Mouse (Mus musculus) cerebellum, adult 11 months (tissue): ENCODE data around the gene Tmem200a.
"Not testable (repeated sequence)": the region's sequence is repeated elsewhere in the genome, so short reads cannot be mapped to it uniquely, and the experiment has no call there.

Experiments used
- DNase-seq: peaks from one replicate; pipeline ENCODE4 v3.0.0; 2022

Gene Tmem200a

GRCm38 (mm10) chr10:25962863-25963262 lies 116.0 kb downstream of the Tmem200a start:
- DNase-seq, result no peak

GRCm38 (mm10) chr10:25961066-25961465 lies 117.8 kb downstream of the Tmem200a start:
- DNase-seq, result no peak

DNA sequence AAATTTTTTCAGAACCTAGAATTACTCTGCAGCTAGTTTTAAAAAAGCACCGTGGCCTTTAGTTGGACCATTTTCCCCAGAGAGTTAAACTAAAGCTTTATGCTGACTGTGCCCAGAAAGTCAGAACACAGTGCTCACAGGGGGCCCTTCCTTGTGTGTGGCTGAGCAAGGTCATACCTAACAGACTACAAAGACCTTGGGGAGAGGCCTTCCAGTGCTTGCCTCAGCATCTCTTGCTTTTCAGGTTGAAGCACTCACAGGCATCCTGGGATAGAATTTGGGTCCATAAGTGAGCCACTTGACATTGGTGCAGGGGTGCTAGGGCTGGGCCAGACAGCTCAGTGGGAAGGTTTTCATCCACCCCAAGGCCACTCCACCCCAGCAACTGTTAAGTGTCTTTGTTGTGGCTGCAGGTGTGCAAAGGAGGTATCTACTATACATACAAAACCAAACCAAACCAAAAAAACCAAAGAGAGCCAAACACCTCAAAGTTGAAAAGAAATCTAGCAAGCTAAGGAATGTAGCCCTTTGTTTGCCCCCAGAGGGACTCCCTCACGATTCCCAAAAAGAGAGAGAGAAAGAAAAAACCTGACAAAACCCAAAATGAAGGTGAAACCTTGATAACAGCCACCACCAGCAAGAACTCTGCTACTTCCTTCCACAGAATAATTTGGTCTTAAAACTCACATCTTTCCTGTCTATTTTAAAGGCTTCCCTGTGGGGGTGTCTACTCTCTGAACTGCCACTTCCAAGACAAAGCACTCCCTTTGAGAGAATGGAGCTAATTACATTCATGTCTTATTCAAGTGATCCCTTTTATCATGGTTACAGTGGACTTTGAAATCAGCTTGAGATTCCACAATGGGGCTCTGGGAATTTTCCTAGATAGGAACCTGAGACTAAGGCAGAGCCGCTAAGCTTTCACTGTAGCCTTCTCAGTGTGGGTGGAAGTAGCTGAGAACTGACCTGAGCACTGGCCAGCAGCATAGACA lies 119.8 kb downstream of the Tmem200a start:
- no peak for DNase-seq

DNA sequence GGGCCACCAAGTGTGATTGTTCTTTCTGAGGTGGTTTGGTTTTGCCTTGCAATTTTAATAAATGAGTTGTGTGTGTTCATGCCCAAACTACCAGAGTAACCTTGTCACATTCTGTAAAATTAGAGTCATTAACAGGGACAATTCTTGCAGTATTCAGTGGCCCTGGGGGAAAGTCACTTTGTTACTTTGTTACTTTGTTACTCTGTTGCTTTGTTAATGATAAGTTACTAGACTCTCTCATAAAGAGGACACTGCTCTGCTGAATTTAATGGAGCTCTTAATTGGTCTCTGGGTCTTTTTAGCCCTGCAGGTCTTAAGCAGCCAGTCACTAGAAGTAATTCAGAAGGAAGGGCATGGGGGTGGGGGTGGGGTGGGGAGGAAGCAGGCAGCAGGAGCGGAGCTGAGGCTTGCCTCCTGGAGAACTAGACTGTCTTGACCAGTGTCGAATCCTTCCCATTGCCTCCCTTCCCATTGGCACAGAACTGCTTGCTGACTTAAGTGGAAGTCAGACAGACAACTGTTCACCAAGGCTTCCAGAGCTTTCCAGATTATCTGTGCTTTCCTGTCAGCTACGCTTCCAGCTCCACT lies 124.1 kb downstream of the Tmem200a start:
- no peak for DNase-seq

- no peak for DNase-seq
Measured at GRCm38 (mm10) chr10:25952838-25953237, 126.0 kb downstream of the Tmem200a start.

- no peak for DNase-seq
Measured at GRCm38 (mm10) chr10:25952150-25952549, 126.7 kb downstream of the Tmem200a start.

DNA sequence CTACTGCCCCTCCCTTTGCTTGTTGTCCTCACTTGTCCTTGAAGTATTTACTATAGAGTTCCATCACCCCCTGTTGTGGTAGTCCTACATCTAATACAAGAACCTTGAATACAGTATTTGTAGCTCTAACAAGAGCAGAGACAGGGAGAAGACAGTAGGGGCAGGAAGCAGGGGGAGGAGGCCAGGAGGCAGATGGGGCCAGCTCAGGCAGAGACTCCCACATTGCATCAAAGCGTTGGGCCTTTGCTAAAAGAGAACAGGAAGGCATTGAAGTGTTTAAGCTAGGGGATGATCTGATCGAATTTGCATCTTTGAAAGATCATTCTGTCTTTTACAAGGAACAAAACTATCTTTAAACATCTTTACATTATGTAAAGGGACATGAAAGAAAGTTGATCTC lies 133.0 kb downstream of the Tmem200a start:
- no peak for DNase-seq

DNA sequence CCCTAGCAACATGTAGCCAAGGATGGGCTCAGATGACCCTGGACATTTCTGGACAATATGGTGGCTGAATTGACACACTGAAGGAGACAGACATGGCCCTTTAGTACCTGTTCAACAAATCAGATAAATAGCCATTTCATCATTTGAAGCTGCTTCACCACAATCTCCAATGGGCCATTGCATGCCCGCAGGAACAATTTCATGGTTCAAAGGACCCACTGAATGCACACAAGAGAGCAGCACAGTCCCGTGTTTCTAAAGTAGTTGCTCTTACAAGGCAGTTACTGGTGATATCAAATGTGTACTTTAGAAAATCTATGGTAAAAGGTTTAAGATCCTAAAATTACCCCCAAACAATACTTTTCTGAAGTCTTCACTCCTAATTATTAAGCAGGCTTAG lies 134.2 kb downstream of the Tmem200a start:
- no peak for DNase-seq

DNA sequence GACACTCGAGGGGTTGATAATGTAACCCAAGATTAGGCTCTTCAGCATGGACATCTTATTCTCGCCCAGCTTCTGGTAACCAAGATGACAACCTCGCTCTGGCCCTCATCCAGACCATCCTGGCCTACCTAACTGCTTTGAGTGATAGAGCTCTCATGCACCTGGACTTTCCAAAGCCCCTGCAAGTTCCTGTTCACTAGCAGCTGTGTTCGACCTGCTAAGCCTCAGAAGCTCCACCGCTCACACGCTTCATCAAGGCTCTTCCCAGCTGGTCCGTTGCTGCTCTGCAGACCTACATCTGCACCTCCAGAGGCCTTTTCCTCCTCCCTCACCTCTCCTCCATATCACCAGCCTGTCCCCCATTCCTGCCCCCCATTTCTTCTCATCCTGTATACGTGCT lies 147.1 kb downstream of the Tmem200a start:
- DNase-seq, result no peak

DNA sequence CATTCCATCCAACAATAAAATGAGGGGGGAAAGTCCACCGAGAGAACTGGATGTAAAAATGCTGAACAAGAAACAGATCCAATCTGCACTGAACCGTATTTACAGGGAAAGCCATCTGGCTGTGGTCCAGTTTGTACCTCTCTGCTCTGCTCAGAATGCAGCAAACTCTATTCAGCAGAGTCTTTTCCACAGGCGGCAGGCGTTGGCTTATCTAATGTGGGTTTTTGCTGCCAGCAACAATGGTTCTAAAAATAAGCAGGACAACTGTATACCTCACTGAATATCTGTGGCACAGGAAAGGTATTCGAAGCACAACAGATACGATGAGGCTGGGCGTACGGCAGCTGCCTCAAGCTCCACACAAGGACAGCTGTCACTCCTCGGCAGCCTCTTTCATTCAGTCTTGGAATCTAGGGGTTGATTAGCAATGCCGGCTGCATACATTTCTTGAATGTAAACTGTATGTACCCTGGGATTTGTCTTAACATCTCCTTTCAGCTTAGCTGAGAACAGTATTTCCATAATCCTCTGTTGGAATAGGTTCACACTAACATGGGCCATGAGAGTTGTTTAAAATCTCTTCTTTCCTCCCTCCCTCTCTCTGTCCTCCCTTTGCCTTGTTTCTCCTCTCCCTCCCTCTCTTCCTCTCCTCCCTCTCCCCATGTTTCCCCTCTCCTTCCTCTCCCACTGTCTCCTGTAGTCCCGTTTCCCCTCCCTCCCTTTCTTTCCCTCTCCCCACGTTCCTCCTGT lies 149.3 kb downstream of the Tmem200a start:
- no peak for DNase-seq

DNA sequence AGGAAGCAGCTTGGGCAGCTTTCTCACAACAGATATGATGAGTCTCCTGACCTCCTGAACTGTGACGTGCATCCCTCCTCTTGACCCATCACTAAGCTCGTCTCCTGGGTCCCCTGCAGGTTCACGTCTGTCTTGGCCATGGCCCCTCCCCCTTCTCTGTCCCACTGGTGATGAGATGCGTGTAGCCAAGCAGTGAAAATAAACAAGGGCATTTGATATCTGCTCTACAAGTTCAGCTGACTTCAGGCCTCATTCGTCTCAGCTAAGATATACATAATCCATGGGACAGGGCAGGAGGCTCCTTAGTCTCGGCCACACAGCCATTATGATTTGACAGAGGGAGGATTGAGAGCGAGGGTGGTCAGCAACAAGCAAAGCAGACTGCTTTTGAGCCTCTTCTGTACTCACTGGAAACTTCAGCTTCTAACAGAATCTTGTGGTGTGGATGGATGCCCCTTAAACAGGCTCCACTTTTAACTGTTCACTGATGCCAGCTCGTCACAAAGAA lies 149.9 kb downstream of the Tmem200a start:
- DNase-seq, result no peak

DNA sequence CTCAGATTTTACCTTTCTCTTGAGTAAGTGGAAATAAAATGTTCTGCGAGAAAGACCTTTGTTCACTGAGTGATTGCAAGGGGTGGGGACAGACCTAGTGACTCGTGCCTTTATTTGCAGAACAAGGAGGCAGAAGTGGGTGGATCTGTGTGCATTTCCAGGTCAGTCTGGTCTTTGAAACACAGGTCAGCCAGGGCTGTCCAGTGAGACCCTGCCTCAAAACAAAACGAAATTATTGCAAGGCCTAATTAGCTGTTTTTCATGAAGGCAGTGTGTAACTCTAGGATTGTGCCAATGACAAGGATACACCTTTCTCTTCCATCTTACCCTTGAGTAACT lies 150.4 kb downstream of the Tmem200a start:
- DNase-seq, result no peak

GRCm38 (mm10) chr10:25927553-25928447 lies 151.1 kb downstream of the Tmem200a start:
- DNase-seq, result no peak

DNA sequence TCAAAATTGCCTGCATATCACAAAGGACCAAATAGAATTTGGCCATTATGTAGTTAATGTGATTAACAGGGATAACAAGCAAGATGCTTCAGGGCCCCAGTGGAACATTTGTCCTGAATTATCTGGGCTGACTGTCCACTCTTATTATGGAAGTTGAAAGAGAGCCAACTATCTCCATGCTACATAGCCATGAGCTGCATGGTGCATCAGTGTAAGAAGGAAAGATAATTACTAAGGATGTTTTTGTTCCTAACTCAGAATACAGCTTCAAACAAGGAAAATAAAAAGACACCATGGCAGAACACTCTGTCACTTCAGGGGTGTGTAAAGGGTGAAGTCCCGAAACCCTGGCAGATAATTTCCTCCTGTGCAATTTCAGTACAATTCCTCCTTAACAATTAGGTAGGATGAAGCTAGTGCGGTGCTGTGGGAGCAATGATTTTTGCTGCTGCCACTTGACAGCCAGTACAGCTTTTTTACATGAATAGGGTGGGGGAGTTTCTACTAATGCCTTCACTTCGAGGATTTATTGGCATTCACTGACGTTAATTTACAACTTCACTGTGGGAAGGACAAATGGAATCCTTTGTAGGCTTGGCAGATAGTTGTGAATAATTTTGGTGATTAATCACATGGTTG lies 158.1 kb downstream of the Tmem200a start:
- DNase-seq, result no peak

GRCm38 (mm10) chr10:25918103-25918502 lies 160.7 kb downstream of the Tmem200a start:
- no peak for DNase-seq

DNA sequence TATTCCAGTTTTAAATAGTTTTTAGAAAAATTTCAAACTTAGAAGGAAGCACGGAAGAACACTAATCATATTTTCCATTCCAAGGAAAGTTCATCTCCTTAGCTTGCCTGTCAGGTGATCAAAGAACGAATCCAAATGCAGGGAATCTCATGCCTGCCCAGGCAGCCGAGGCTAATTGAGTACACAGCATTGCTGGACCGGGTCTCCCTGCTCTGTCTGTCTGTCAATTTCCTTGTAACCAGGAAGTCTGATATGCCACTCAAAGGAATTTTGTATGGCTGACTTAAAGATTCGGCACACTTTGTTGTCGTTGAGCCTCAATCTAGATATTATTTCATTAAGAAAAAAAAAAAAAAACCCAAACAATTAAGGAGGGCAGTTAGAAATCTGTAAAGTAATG lies 168.6 kb downstream of the Tmem200a start:
- no peak for DNase-seq

- no peak for DNase-seq
Measured at GRCm38 (mm10) chr10:25908027-25909012, 170.5 kb downstream of the Tmem200a start.

- DNase-seq, result not testable (repeated sequence)
Measured at GRCm38 (mm10) chr10:25894126-25894525, 184.7 kb downstream of the Tmem200a start.

- DNase-seq, result no peak
Measured at GRCm38 (mm10) chr10:25887225-25887624, 191.6 kb downstream of the Tmem200a start.

DNA sequence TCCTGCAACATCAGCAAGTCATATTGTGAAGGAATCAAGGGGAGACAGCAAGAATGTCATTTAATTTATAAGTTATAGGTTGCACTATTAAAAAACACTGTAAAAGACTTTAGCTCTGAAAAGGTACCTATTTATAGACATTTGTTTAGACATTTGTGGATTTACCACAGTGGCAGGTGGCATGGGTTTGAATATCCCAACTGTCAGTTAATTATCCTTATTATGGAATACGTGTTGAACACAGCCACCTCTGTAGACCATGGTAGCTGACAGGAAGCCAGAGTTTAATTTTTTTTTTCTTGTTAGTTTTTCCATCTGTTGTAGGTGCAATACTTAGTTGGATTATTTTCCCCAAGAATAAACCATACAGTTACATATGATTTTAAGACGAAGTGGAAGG lies 194.3 kb downstream of the Tmem200a start:
- no peak for DNase-seq

DNA sequence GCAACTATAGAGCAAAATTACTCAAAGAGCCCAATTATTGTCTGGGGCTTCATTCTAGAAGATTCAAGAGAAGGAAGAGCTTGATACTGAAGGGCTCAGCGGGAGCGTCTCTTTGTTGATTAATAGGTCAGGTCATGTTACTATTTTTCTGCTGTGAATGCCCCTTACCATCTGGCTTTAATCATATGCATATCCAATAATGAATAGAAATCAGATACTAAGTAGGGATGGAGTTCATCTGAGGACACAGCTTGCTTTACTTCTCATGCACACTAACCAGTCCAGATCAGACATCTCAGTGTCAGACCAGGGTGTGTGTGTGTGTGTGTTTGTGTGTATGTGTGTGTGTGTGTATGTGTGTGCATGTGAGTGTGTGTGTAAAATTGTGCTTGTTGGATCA lies 201.1 kb downstream of the Tmem200a start:
- no peak for DNase-seq
